Mouse (Mus musculus): ENCODE results near the gene Slit1.

The Slit1 gene

GRCm38 (mm10) chr19:41655970-41656369 is 87.5 kb downstream of the Slit1 start:
- DNase-seq (ENCODE audit: low spot score): peak; percentile 67

GRCm38 (mm10) chr19:41655089-41655783 is 88.2 kb downstream of the Slit1 start:
- DNase-seq (ENCODE audit: low spot score): no peak

DNA sequence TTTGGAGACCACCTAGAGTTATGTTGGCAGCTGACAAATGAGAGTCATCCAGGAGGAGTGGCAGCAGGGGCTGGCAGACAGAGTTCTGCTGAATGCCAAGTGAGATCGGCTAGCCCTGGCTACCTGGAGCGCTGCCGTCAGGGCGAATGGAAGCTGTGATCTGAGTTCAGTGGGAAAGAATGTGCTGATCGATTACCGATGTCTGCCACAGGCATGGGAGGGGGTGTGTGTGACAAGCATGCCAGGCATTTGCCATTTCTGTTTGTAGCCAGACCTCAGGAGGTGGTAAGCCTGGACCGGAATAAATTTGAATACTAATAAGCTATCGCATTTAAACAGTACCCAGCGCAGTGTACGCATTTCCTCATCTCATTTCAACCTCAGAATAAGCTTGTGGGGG is 91.5 kb downstream of the Slit1 start:
- no peak for DNase-seq (ENCODE audit: low spot score)

DNA sequence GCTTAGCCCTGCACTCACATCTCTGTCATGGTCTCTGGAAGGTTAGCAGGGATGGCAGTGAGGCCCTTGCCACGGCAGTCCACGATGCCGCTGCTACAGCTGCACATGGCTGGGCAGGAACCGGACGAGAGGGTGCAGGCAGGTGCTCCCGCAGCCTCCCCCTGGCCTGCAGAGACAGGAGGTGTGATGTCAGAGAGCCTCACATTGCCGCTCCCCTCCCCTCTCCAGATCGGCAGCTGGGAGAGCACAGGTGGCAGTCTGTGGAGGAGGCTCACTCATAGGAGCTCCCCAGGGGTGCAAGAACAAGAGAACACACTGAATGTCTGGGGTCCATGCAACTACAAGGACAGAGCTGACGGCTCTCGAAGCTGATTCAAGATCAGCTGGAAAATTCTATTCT is 94.1 kb downstream of the Slit1 start:
- DNase-seq (ENCODE audit: low spot score): no peak

- DNase-seq (ENCODE audit: low spot score): peak; percentile 71
These were observed 96.4 kb downstream of the Slit1 start for GRCm38 (mm10) chr19:41646947-41647631.

GRCm38 (mm10) chr19:41643010-41643409 is 100.5 kb downstream of the Slit1 start:
- no peak for DNase-seq (ENCODE audit: low spot score)

- DNase-seq (ENCODE audit: low spot score): no peak
These were observed 108.5 kb downstream of the Slit1 start for GRCm38 (mm10) chr19:41634999-41635398.

- DNase-seq (ENCODE audit: low spot score): no peak
These were observed 109.4 kb downstream of the Slit1 start for GRCm38 (mm10) chr19:41634099-41634498.

GRCm38 (mm10) chr19:41629532-41629931 is 113.9 kb downstream of the Slit1 start:
- peak; percentile 51 for DNase-seq (ENCODE audit: low spot score)

GRCm38 (mm10) chr19:41628970-41629369 is 114.5 kb downstream of the Slit1 start:
- no peak for DNase-seq (ENCODE audit: low spot score)

DNA sequence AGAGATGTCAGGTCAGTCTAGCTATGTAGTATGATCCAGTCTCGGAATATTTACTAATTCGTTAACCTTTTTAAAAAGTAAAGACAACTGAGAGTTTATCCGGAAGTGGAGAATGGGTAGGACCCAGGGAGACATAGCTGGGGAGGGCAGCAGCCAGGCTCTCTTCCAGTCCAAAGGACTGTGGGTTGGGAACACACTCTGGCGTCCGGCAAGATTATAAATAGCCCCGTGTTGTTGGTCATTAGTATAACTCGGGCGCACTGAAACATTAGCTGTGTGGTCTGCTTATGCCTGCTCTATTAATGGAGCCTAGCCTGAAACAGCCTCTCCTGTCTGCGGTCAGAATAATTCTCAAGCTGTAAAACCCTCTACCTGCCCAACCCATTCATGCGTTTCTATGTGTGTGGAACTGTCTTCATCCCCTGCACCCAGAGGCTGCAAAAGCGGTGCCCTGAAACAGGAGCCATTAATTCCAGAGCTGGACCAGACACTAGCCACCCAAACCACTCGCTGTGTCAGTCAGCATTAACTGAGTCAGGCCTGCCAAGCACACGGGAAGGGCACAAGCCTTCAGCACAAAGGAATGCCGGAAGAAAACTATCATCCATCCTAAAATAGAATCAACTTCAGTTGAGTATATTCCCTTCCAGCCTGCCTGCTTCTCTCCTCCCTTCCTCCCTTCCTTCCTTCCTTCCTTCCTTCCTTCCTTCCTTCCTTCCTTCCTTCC is 122.9 kb downstream of the Slit1 start:
- DNase-seq (ENCODE audit: low spot score): no peak

GRCm38 (mm10) chr19:41618771-41619385 is 124.6 kb downstream of the Slit1 start:
- no peak for DNase-seq (ENCODE audit: low spot score)

GRCm38 (mm10) chr19:41618153-41618657 is 125.3 kb downstream of the Slit1 start:
- DNase-seq (ENCODE audit: low spot score): no peak

GRCm38 (mm10) chr19:41617102-41617501 is 126.4 kb downstream of the Slit1 start:
- DNase-seq (ENCODE audit: low spot score): no peak

- no peak for DNase-seq (ENCODE audit: low spot score)
These were observed 127.2 kb downstream of the Slit1 start for GRCm38 (mm10) chr19:41616274-41616673.

GRCm38 (mm10) chr19:41615606-41616224 is 127.8 kb downstream of the Slit1 start:
- DNase-seq (ENCODE audit: low spot score): no peak

GRCm38 (mm10) chr19:41613325-41614087 is 130.0 kb downstream of the Slit1 start:
- no peak for DNase-seq (ENCODE audit: low spot score)

- DNase-seq (ENCODE audit: low spot score): no peak
These were observed 131.8 kb downstream of the Slit1 start for GRCm38 (mm10) chr19:41611683-41612082.

DNA sequence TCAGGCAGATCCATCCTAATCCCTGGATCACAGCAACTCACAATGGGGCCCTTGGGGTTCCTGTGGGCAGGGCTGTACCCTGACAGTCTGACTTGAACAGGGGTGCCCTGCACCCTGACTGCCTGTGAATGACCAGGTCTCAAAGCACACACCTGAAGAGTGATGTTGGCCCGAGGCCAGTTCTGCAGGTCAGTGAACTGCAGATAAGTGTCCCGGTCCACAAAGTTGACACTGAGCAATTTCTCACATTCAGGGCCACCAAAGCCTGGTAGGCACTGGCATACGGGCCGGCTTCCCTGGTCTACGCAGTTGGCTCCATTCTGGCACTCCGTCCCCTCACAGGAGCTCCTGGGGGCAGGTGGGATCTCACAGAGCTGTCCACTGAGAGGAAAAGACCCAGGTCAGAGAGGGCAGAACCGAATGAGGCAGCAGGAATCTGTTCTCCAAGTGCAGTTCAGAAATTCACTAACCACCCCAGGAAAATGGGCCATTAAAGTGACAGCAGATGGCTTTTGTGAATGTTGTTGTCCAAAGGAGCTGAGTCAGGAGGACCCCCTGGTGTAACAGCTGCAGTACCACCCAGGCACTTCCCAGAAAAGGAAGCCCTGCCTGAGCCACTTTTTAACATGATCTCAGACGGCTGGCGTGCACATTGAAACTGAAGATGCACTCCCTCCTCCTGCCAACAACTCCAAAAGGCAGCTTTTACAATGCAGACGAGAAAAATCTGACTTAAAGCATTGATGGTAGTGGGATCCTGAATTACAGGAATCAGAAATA is 137.1 kb downstream of the Slit1 start:
- DNase-seq (ENCODE audit: low spot score): no peak

DNA sequence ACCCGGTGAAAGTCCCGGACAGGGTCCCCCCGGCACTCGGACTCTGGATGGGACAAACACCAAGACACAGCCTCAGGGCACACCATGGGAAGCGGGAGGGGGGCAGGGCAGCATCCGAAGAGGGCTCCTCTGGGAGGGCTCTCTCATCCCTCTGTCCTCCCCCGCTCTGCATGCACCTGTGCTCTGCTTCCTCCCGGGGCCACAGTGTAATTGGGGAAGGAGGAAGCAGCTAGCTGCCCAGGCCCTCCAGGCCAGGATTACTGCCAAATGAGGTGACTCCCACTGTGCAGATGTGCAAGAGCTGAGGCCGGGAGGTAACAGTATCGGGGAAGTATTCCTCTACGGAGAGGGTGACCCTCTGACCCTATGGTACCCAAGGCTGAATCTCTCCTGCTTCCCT is 142.8 kb downstream of the Slit1 start:
- no peak for DNase-seq (ENCODE audit: low spot score)

Data from ovary, postnatal 14 days (tissue).